Mouse (Mus musculus) regulatory T cell (primary cell): Measurements from ENCODE around the gene Gm37240.

ENCODE experiments used
- in situ Hi-C: fragments of 300-600 bp; cut with MboI, MseI; formaldehyde crosslinking; loops from one replicate; pipeline ENCODE4 v1.15.1; 2025; ENCODE audit warnings: high pct_unique_total_duplicates

Gene Gm37240

DNA sequence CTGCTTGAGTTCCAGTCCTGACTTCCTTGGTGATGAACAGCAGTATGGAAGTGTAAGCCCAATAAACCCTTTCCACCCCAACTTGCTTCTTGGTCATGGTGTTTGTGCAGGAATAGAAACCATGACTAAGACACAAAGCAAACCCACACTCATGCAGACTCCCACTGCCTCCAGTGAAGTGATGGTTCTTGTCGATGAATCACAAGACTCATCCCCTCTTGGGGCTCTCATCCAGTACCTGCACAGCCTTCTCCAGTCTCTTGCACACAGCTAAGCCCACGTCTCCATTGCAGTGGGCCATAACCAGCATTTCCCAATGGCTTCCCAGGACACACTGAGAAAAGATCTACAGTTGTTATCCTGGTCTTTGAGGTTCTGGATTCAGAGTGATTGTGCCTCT is 599.7 kb downstream of the Gm37240 start:
- in situ Hi-C loops: no loop called here

DNA sequence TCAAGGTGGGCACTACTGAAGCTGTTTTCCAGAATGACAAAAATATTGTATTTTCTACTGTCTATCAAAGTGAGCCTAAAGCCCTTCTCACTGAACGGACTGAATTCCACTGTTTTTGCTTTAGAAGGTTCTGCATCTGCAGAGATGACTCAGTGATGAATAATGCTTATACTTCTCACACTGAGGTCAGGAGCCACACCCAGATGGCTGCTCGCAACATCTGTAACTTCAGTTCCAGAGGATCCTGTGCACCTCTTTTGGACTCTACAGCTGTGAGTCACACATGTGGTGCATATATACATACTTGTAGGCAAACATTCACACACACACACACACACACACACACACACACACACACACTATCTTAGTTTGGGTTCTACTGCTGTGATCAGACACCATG is 602.8 kb downstream of the Gm37240 start:
- in situ Hi-C loops: no loop called here

DNA sequence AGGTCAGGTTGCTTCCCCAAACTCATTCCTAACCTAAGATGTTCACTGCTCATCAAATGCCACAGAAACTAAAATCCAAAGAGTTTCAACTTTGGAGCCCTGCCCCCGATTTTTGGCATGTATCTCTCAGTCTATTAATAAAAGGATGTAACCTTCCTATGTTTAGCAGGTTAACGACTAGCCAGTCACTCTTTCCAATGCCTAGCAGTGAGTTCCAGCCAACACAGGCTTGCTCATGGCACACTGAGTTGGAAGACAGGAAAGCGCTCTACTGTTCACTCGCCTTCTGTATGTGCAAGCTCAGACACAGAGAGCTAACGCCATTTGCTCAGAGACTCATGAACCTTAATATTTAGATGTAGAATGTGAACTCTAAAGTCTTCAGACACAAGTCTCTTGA is 604.5 kb downstream of the Gm37240 start:
- in situ Hi-C loops: no loop called here

- in situ Hi-C loops: no loop called here
Measured at GRCm38 (mm10) chr3:85275075-85275474, 612.2 kb downstream of the Gm37240 start.

DNA sequence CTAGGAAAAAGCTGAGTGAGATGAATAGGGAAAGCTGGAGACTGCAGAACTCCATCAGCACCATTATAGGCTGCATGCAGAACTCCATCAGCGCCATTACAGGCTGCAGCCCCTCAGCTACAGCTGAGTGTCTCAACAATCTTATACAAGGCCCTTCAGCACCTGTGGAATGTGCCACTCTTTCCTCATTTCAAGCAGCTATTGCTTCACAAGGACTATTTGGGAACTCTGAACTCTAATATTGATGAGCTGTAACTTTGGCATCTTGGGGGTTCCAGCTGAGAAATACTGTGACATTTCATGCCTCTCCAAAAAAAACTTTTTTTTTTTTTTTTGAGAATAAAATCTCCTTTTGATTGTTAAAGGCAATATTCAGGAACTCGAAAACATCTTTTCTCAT is 615.8 kb downstream of the Gm37240 start:
- in situ Hi-C loops: no loop called here

DNA sequence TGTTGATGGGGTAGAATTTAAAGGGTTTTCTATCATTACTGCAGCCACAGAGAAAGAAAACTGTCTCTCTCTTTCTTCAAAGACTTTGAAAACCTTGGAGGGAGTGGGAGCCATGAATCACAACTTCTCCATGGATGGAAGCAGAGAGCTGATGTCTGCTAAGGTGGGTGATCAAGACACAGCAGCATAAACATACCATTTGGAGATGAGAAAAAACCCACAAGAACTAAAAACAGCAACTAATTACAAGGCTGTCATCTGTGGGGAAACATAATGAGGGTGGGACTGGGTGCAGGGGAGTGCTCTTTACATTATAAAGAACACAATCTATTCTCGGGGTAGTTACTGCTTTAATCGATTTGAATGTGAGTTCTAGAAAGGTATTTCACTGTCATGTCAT is 622.4 kb downstream of the Gm37240 start:
- in situ Hi-C loops: no loop called here

DNA sequence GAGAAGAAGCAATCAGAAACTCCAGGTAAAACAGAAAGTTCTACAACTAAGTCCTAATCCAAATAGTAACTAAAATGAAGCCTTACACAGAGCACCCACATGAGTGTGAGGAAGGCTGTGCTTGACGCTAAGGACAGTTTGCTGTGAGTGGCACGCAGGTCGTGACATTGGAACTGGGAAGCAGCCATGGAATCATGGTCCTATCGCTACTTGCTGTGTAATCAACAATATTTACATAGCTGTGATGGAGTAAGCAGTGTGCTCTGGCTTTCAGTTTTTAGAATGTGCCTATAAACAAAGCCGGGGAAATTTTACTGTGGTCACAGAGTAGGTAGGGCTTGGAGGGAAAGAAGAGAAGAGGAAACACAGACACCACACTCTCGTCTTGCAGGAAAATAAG is 622.8 kb downstream of the Gm37240 start:
- in situ Hi-C loops: no loop called here

GRCm38 (mm10) chr3:85254526-85254925 is 632.8 kb downstream of the Gm37240 start:
- in situ Hi-C loops: no loop called here

DNA sequence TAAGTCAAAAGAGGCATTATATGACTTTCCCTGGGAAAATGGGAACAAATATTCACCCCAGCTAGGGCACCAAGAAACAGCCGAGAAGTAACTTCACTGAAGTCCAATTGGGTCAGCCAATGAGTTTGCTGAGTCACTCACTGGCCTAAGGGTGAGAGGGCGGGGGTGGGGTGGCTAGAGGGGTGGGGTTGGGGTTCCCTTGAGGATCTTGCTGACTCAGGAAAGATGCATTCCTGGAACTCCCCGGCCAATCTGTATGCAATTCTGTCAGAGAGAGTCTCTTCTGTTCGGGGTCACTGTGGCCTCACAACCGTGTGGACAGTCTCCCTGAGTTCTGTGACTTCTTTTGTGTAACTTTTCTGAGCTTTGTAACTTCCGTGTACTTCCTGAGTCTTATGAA is 635.7 kb downstream of the Gm37240 start:
- in situ Hi-C loops: no loop called here

- in situ Hi-C loops: no loop called here
Measured at GRCm38 (mm10) chr3:85246131-85246530, 641.2 kb downstream of the Gm37240 start.

DNA sequence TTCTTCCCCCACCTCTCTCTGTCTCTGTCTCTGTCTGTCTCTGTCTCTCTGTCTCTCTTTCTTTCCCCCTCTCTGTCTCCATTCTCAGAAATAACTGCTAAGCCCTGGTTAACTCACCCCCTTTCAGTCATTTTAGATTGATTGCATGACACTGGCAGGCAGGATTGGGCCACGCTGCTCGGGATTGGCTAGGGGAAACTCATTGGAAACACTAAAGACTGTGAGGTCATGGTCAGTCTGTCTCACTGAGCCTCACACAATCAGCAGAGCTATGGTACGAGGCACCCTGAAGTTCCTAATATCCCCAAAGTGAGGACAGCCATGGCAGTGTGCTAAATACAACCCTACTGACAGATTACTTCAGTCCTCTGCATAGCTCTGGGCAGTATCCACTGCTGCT is 650.8 kb downstream of the Gm37240 start:
- in situ Hi-C loops: no loop called here

DNA sequence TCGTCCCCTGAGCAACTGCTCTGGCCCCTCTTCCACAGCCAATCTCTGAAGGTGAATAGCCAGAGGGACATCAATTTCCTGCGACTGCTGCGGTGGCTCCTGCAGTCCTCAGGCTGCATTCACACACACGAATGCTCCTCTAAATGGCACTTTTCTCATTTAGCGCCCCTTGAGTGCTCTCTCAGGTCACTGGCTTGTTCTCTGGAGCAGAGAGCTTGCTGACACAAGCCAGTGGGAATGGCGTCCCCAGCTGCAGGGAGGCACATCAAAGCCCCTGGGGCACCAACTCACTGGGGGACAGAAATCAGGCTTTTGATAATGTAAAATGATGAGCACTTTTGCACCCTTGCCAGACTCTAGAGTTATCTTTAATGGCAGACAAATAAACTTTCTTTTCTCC is 654.5 kb downstream of the Gm37240 start:
- in situ Hi-C loops: no loop called here

DNA sequence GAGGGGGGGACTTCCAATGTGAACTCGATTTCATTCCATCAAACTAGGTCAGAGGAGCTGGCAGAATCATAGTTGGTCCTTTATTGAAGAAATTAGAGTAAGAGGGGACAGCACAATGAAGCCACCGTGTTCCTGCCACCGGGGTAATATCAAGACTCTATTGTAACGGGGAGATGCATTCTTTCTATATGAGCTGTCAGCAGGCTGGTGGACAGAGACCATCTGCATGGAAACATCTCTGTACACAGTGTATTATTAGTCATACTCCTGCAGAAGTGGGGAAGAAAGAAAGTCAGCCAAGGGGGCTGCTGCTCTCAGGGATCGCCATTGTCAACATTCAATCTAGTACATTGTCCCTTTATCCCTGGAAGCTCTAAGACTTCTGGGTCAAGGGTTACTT is 665.3 kb downstream of the Gm37240 start:
- in situ Hi-C loops: no loop called here

DNA sequence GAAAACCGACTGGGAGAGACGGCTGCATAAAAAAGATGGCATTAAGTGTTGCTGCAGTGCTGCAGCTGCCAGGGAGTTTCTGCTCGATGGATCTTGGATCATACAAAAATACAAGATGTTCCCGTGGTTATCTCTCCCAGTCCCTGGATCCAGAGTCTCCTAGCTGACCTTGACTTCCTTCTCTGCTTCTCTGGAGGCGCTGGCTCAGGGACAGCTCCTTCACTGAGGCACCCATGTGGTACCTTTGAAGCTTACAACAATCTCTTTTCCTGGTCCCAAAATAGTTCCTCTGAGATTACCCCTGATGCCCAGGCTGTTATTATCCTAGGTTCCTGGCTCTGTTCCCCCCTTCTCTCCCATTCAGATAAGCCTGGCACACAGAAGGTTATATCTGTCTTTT is 672.4 kb downstream of the Gm37240 start:
- in situ Hi-C loops: no loop called here

GRCm38 (mm10) chr3:85212751-85213350 is 674.5 kb downstream of the Gm37240 start:
- in situ Hi-C loops: no loop called here

GRCm38 (mm10) chr3:85209887-85210844 is 677.2 kb downstream of the Gm37240 start:
- in situ Hi-C loops: no loop called here

DNA sequence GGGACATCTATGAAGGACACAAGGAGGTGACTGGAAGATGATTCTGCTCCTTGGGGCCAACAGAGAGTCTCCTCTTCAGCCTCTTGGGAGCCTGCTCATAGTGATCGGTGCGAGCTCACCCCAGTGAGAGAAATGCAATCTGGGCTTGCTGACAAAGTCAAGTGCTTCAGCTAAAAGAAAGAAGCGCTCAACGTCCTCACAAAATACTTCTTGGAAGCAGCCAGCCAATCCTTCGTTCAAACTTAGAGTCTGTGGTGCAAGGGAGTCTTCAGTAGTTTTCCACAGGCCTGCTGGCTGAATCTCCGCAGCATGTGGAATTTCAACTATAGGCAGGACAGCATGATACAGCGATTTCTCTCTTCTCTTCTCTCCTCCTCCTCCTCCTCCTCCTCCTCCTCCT is 680.8 kb downstream of the Gm37240 start:
- in situ Hi-C loops: no loop called here

DNA sequence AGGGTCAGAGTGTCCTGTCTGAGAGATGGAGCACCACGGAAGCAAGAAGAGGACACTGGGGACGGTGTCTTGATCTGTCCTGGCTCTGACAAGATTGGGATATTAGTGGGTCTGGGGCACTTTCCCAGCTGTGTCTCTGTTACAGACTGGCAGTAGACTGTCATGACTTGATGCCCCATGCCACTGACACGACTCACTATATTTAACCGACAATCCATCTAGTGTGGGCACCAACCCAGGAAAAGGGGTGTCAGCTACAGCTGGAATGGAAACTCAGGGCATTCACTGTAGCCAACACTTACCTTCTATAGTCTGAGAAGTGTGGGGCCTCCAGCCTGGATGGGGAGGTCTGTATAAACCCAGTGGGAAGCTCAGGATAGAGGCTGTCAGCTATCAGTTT is 681.4 kb downstream of the Gm37240 start:
- in situ Hi-C loops: no loop called here

- in situ Hi-C loops: no loop called here
Measured at GRCm38 (mm10) chr3:85203659-85204058, 683.7 kb downstream of the Gm37240 start.

DNA sequence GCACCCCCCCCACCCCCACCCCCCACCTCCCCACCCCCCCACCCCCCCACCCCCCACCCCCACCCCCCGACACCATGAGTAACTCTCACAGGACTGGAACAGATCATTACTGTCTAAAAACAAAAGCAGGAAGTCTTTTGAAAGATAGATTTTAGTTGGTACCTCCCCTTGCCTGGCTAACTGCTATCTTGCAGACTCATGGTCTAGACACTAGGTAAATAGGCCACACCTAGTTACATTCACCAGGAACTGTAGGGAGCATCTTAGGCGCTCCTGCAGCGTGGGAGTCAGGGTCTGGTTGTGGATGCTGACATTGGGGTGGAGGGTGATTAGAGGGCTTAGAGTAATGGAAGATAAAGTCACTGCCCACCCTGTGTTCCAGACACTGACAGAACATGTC is 684.6 kb downstream of the Gm37240 start:
- in situ Hi-C loops: no loop called here

- in situ Hi-C loops: no loop called here
Measured at GRCm38 (mm10) chr3:85201785-85202184, 685.5 kb downstream of the Gm37240 start.

DNA sequence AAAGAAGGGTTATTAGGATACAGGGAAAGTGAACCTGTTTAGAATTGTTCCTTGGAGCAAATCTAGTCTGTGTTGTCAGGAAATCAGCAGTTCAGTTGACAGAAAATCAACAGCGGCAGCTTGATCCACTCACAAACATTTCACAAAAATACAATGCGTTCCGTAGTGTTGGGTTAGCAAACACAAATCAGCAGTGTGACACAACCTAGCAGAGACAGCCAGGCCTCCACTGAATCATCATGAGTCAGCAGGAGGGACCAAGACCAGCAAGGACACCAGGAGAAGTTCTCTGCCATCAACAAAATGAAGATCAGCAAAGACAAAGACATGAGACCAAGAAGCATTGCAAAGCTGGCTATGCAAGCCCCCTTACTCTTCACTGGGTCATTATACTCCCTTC is 688.8 kb downstream of the Gm37240 start:
- in situ Hi-C loops: no loop called here

GRCm38 (mm10) chr3:85197148-85197547 is 690.2 kb downstream of the Gm37240 start:
- in situ Hi-C loops: no loop called here
